Mouse (Mus musculus) kidney, postnatal 36 days (tissue): Measurements from ENCODE around the gene Tubgcp6.
A peak's percentile ranks its signal among the peaks of the same experiment; 100 is the strongest.

ENCODE experiments used
- DNase-seq, 2 experiments: peaks; one replicate each; pipeline ENCODE4 v3.0.0; 2021 to 2022; ENCODE audit warnings: mixed read lengths in 2 of 2

The Tubgcp6 gene

GRCm38 (mm10) chr15:89141443-89141842 lies 18.5 kb upstream of the Tubgcp6 start:
- no peak for DNase-seq

GRCm38 (mm10) chr15:89140659-89141252 lies 17.8 kb upstream of the Tubgcp6 start, which contains the start of gene Mapk12:
Mapk12 (minus strand) TSS chr15:89140703.
- DNase-seq = peak; percentile 68 to 77

GRCm38 (mm10) chr15:89140048-89140658 lies 17.2 kb upstream of the Tubgcp6 start:
- DNase-seq = peak; percentile 57 to 68

- DNase-seq = no peak
Observed at GRCm38 (mm10) chr15:89138531-89138930, 15.6 kb upstream of the Tubgcp6 start.

GRCm38 (mm10) chr15:89138046-89138405 lies 15.1 kb upstream of the Tubgcp6 start:
- no peak for DNase-seq

- DNase-seq = no peak
Observed at GRCm38 (mm10) chr15:89137378-89138045, 14.6 kb upstream of the Tubgcp6 start.

- no peak for DNase-seq
Observed at GRCm38 (mm10) chr15:89136461-89137155, 13.7 kb upstream of the Tubgcp6 start.

GRCm38 (mm10) chr15:89131316-89131715 lies 8.4 kb upstream of the Tubgcp6 start:
- DNase-seq = no peak

GRCm38 (mm10) chr15:89130245-89130644 lies 7.3 kb upstream of the Tubgcp6 start:
- no peak for DNase-seq

GRCm38 (mm10) chr15:89128382-89129350 lies 5.8 kb upstream of the Tubgcp6 start, which contains the start of gene Hdac10:
Hdac10 (minus strand) TSS chr15:89128700.
- DNase-seq = peak; percentile 88 to 93

GRCm38 (mm10) chr15:89127364-89127940 lies 4.5 kb upstream of the Tubgcp6 start:
- DNase-seq = no peak

- DNase-seq = peak; percentile 61 to 82
Observed at GRCm38 (mm10) chr15:89126622-89127021, 3.7 kb upstream of the Tubgcp6 start.

- no peak for DNase-seq
Observed at GRCm38 (mm10) chr15:89125351-89125750, 2.4 kb upstream of the Tubgcp6 start.

GRCm38 (mm10) chr15:89124312-89124711 lies 1.4 kb upstream of the Tubgcp6 start:
- DNase-seq = no peak

GRCm38 (mm10) chr15:89123595-89123994 lies 683 bp upstream of the Tubgcp6 start:
- peak in 1 of 2 experiments; percentile 41 for DNase-seq

GRCm38 (mm10) chr15:89118007-89118406 lies 4.9 kb downstream of the Tubgcp6 start:
- DNase-seq = peak in 1 of 2 experiments; percentile 34

GRCm38 (mm10) chr15:89110147-89110546 lies 12.8 kb downstream of the Tubgcp6 start:
- DNase-seq = no peak

- no peak for DNase-seq
Observed at GRCm38 (mm10) chr15:89106976-89107375, 15.9 kb downstream of the Tubgcp6 start.

GRCm38 (mm10) chr15:89106073-89106472 lies 16.8 kb downstream of the Tubgcp6 start:
- DNase-seq = no peak

- DNase-seq = no peak
Observed at GRCm38 (mm10) chr15:89104425-89104824, 18.5 kb downstream of the Tubgcp6 start.

GRCm38 (mm10) chr15:89103921-89104320 lies 19.0 kb downstream of the Tubgcp6 start:
- DNase-seq = no peak

GRCm38 (mm10) chr15:89102646-89103045 lies 20.3 kb downstream of the Tubgcp6 start:
- DNase-seq = no peak
